Mouse (Mus musculus): ENCODE measurements around the gene Dyrk4. TPM values are rescaled to one million over a fixed set of nuclear protein-coding genes. Genes with fewer than 3 reads are reported as not detected.
A peak's percentile ranks its signal among the peaks of the same experiment; 100 is the strongest.

The Dyrk4 gene
- polyA plus RNA-seq, 1 experiment from 2014 or later, result 0.12 TPM

GRCm38 (mm10) chr6:126932896-126933295, 11.3 kb upstream of the Dyrk4 start:
- H3K27me3 ChIP-seq (ENCODE audit: poor library complexity, severe bottlenecking), result no peaks in the 10 kb centered on the region
- WGBS, result 93% methylated on average over 2 of the region's 2 CpGs
- H3K36me3 ChIP-seq (replicated peaks), result peaks cover 82% of the 10 kb centered on the region
- no peak overlapping the region for H3K4me3 ChIP-seq
- no peak for DNase-seq (ENCODE audit: extremely low spot score, low spot score)
- H3K4me1 ChIP-seq, result peaks cover 8% of the 10 kb centered on the region
- H3K9me3 ChIP-seq, result no peaks in the 10 kb centered on the region
- no peak overlapping the region for H3K27ac ChIP-seq

GRCm38 (mm10) chr6:126914928-126915327, 6.7 kb downstream of the Dyrk4 start:
- no peak overlapping the region for H3K27ac ChIP-seq
- H3K27me3 ChIP-seq (ENCODE audit: poor library complexity, severe bottlenecking), result no peaks in the 10 kb centered on the region
- no peaks in the 10 kb centered on the region for H3K36me3 ChIP-seq (replicated peaks)
- no peaks in the 10 kb centered on the region for H3K4me1 ChIP-seq
- DNase-seq (ENCODE audit: extremely low spot score, low spot score), result no peak
- H3K4me3 ChIP-seq, result no peak overlapping the region
- H3K9me3 ChIP-seq, result no peaks in the 10 kb centered on the region
- WGBS, result 82% methylated on average over 5 of the region's 5 CpGs

- no peaks in the 10 kb centered on the region for H3K4me1 ChIP-seq
- H3K27me3 ChIP-seq (ENCODE audit: poor library complexity, severe bottlenecking), result no peaks in the 10 kb centered on the region
- H3K36me3 ChIP-seq (replicated peaks), result no peaks in the 10 kb centered on the region
- no peak overlapping the region for H3K4me3 ChIP-seq
- no peaks in the 10 kb centered on the region for H3K9me3 ChIP-seq
- no peak overlapping the region for H3K27ac ChIP-seq
- 85% methylated on average over 4 of the region's 4 CpGs for WGBS
- DNase-seq (ENCODE audit: extremely low spot score, low spot score), result no peak
These were observed 10.9 kb downstream of the Dyrk4 start for GRCm38 (mm10) chr6:126910727-126911126.

- Histone ChIP-seq H3K9me3 (no peaks in the 10 kb centered on the region), H3K27me3 (ENCODE audit: poor library complexity, severe bottlenecking) (no peaks in the 10 kb centered on the region), H3K4me1 (no peaks in the 10 kb centered on the region), H3K4me3 (no peak overlapping the region), H3K27ac (no peak overlapping the region), H3K36me3 (replicated peaks) (no peaks in the 10 kb centered on the region)
- DNase-seq (ENCODE audit: extremely low spot score, low spot score), result no peak
- WGBS, result 72% methylated on average over 3 of the region's 3 CpGs
These were observed 13.8 kb downstream of the Dyrk4 start for GRCm38 (mm10) chr6:126907876-126908275.

GRCm38 (mm10) chr6:126907378-126907777, 14.3 kb downstream of the Dyrk4 start:
- H3K9me3 ChIP-seq, result no peaks in the 10 kb centered on the region
- no peak overlapping the region for H3K4me3 ChIP-seq
- no peaks in the 10 kb centered on the region for H3K27me3 ChIP-seq (ENCODE audit: poor library complexity, severe bottlenecking)
- H3K36me3 ChIP-seq (replicated peaks), result no peaks in the 10 kb centered on the region
- H3K27ac ChIP-seq, result no peak overlapping the region
- H3K4me1 ChIP-seq, result no peaks in the 10 kb centered on the region
- WGBS, result 86% methylated on average over 4 of the region's 5 CpGs
- DNase-seq (ENCODE audit: extremely low spot score, low spot score), result no peak

- Histone ChIP-seq H3K4me3 (no peak overlapping the region), H3K36me3 (replicated peaks) (no peaks in the 10 kb centered on the region), H3K27me3 (ENCODE audit: poor library complexity, severe bottlenecking) (no peaks in the 10 kb centered on the region), H3K9me3 (no peaks in the 10 kb centered on the region), H3K27ac (no peak overlapping the region), H3K4me1 (no peaks in the 10 kb centered on the region)
- WGBS, result 88% methylated on average over 8 of the region's 8 CpGs
- DNase-seq (ENCODE audit: extremely low spot score, low spot score), result no peak
These were observed 44.5 kb downstream of the Dyrk4 start for GRCm38 (mm10) chr6:126877118-126877517.

- no peak within 1 kb of the TSS for H3K4me3 ChIP-seq
- no peaks in the 10 kb centered on the region for H3K9me3 ChIP-seq
- peaks cover 12% of the 10 kb centered on the region for H3K4me1 ChIP-seq
- no peaks in the 10 kb centered on the region; the same call in 1 of the 2 replicates for H3K27me3 ChIP-seq (ENCODE audit: poor library complexity, severe bottlenecking)
- no peaks in the 10 kb centered on the region for H3K36me3 ChIP-seq (replicated peaks)
- no peak for DNase-seq (ENCODE audit: extremely low spot score, low spot score)
- no peak within 1 kb of the TSS for H3K27ac ChIP-seq
These were observed 68.8 kb downstream of the Dyrk4 start, which contains the start of gene Akap3 for GRCm38 (mm10) chr6:126852881-126853280. Gene Akap3, plus strand, starts transcription at chr6:126853098.

GRCm38 (mm10) chr6:126848712-126849704, 72.6 kb downstream of the Dyrk4 start, which contains the start of gene Ndufa9:
Gene Ndufa9, minus strand, starts transcription at chr6:126849136.
- 7% methylated on average over 46 of the region's 46 CpGs for WGBS

GRCm38 (mm10) chr6:126836628-126837027, 85.0 kb downstream of the Dyrk4 start:
- H3K27ac ChIP-seq, result no peak overlapping the region
- 83% methylated on average over 8 of the region's 8 CpGs for WGBS

More at GRCm38 (mm10) chr6:126848712-126849704, 72.6 kb downstream of the Dyrk4 start, which contains the start of gene Ndufa9:
- H3K9me3 ChIP-seq, result no peaks in the 10 kb centered on the region
- H3K4me1 ChIP-seq, result peaks cover 19% of the 10 kb centered on the region
- H3K4me3 ChIP-seq, result peak within 1 kb of the TSS; percentile 89
- DNase-seq (ENCODE audit: extremely low spot score, low spot score), result peak; percentile 93
- H3K27ac ChIP-seq, result peak within 1 kb of the TSS; percentile 88
- no peaks in the 10 kb centered on the region; the same call in 1 of the 2 replicates for H3K27me3 ChIP-seq (ENCODE audit: poor library complexity, severe bottlenecking)
- peaks cover 9% of the 10 kb centered on the region for H3K36me3 ChIP-seq (replicated peaks)

More at GRCm38 (mm10) chr6:126836628-126837027, 85.0 kb downstream of the Dyrk4 start:
- no peaks in the 10 kb centered on the region for H3K9me3 ChIP-seq
- H3K36me3 ChIP-seq (replicated peaks), result peaks cover 98% of the 10 kb centered on the region
- H3K4me1 ChIP-seq, result no peaks in the 10 kb centered on the region
- no peaks in the 10 kb centered on the region for H3K27me3 ChIP-seq (ENCODE audit: poor library complexity, severe bottlenecking)
- no peak overlapping the region for H3K4me3 ChIP-seq
- DNase-seq (ENCODE audit: extremely low spot score, low spot score), result no peak

Other genes starting within 250 kb of the Dyrk4 start
- 2.9 and 3.4 TPM in 2 replicates for gene Kcna6, start 181.2 kb downstream of the Dyrk4 start, polyA plus RNA-seq (2016; fragmentation: Nextera tagmentation; extraction: Ambion mirVana)
- 186 TPM in 2 replicates for gene Ndufa9, start 72.7 kb downstream of the Dyrk4 start, polyA plus RNA-seq (2016; fragmentation: Nextera tagmentation; extraction: Ambion mirVana)
- gene Akap3, start 68.7 kb downstream of the Dyrk4 start, polyA plus RNA-seq (2016; fragmentation: Nextera tagmentation; extraction: Ambion mirVana), result 0.05 and 0.10 TPM in 2 replicates
- 85.8 and 92.1 TPM in 2 replicates for gene Rad51ap1, start 17.7 kb upstream of the Dyrk4 start, polyA plus RNA-seq (2016; fragmentation: Nextera tagmentation; extraction: Ambion mirVana)
- gene D6Wsu163e, start 18.1 kb upstream of the Dyrk4 start, polyA plus RNA-seq (2016; fragmentation: Nextera tagmentation; extraction: Ambion mirVana), result 14.7 and 16.3 TPM in 2 replicates
- not detected in 2 replicates for gene Fgf6, start 93.7 kb upstream of the Dyrk4 start, polyA plus RNA-seq (2016; fragmentation: Nextera tagmentation; extraction: Ambion mirVana)
- 0.14 TPM in 1 of 2 replicates, not detected in the other for gene Fgf23, start 151.1 kb upstream of the Dyrk4 start, polyA plus RNA-seq (2016; fragmentation: Nextera tagmentation; extraction: Ambion mirVana)
- 7.1 and 7.3 TPM in 2 replicates for gene Tigar, start 187.7 kb upstream of the Dyrk4 start, polyA plus RNA-seq (2016; fragmentation: Nextera tagmentation; extraction: Ambion mirVana)
- 997 and 1,058 TPM in 2 replicates for gene Ccnd2, start 230.4 kb upstream of the Dyrk4 start, polyA plus RNA-seq (2016; fragmentation: Nextera tagmentation; extraction: Ambion mirVana)